Mouse (Mus musculus): Measurements from ENCODE around the gene Pgs1. TPM values are rescaled to one million over a fixed set of nuclear protein-coding genes. Genes with fewer than 3 reads are reported as not detected.

Pgs1 gene
- polyA plus RNA-seq, 1 experiment = 89.1 TPM

DNA sequence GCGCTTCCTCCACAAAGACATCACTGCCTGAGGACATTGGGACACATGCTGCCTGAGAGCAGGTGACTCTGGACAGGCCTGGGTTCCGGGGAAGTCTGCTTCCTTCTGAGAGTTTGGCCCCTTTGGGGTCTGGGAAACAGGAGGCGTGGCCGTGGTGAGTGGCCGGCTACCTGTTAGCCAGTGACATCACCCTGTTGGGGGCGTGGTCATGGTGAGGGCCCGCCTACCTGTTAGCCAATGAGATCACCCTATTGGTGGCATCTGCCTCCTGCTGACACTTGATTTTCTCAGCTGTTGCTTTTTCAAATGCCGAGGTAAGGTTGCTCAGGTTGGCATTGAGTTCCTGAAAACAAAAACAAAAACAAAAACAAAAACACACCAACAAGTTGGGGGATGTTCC, 63.5 kb downstream of the Pgs1 start:
- Histone ChIP-seq H3K36me3 (ENCODE audit: control insufficient read depth, insufficient read depth, low read length) (no peaks in the 10 kb centered on the region), H3K27me3 (ENCODE audit: control insufficient read depth, insufficient read depth, low read length) (no peaks in the 10 kb centered on the region), H3K4me3 (ENCODE audit: control insufficient read depth, insufficient read depth, low read length) (no peak overlapping the region), H3K4me1 (replicated peaks; ENCODE audit: control insufficient read depth, insufficient read depth, low read length) (no peaks in the 10 kb centered on the region), H3K27ac (ENCODE audit: control insufficient read depth, insufficient read depth, low read length) (no peak overlapping the region)
- WGBS = 75% methylated on average over 8 of the region's 8 CpGs
- no peak for DNase-seq
- TF ChIP-seq POLR2A (IDR thresholded peaks at IDR 0.05; ENCODE audit: control insufficient read depth, extremely low read depth, insufficient read depth, low read length, poor library complexity) (no peak), CTCF (IDR thresholded peaks at IDR 0.05; ENCODE audit: borderline replicate concordance, control insufficient read depth, extremely low read depth, insufficient read depth, low read length, poor library complexity) (no peak)

- WGBS = 95% methylated on average over 16 of the region's 16 CpGs
- Histone ChIP-seq H3K4me3 (ENCODE audit: control insufficient read depth, insufficient read depth, low read length) (no peak overlapping the region), H3K36me3 (ENCODE audit: control insufficient read depth, insufficient read depth, low read length) (no peaks in the 10 kb centered on the region), H3K27me3 (ENCODE audit: control insufficient read depth, insufficient read depth, low read length) (no peaks in the 10 kb centered on the region), H3K4me1 (replicated peaks; ENCODE audit: control insufficient read depth, insufficient read depth, low read length) (no peaks in the 10 kb centered on the region), H3K27ac (ENCODE audit: control insufficient read depth, insufficient read depth, low read length) (no peak overlapping the region)
- DNase-seq = no peak
- TF ChIP-seq POLR2A (IDR thresholded peaks at IDR 0.05; ENCODE audit: control insufficient read depth, extremely low read depth, insufficient read depth, low read length, poor library complexity) (no peak), CTCF (IDR thresholded peaks at IDR 0.05; ENCODE audit: borderline replicate concordance, control insufficient read depth, extremely low read depth, insufficient read depth, low read length, poor library complexity) (no peak)
These were observed 64.1 kb downstream of the Pgs1 start for GRCm38 (mm10) chr11:118050174-118050573.

DNA sequence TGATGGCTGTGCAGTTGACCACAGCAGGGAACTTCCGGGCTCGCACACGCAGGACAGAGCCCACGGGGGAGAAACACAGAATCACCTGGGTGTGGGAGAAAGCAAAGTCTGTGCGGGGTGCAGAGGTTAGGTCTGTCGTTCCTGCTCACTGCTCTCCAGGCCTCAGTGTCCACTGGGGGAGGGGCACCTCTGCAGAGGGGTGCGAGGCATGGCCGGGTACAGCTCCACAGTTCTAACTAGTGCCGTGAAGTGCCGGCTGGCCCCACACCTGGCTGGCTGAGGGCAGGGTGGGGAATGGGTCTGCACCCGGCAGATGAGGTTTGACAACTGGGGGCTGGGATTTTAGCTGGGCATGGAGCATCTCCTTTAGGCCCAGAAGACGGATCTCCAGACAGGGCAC, 72.3 kb downstream of the Pgs1 start:
- WGBS = 80% methylated on average over 12 of the region's 12 CpGs
- no peak overlapping the region for H3K27ac ChIP-seq (ENCODE audit: control insufficient read depth, insufficient read depth, low read length)
- H3K36me3 ChIP-seq (ENCODE audit: control insufficient read depth, insufficient read depth, low read length) = no peaks in the 10 kb centered on the region
- H3K4me1 ChIP-seq (replicated peaks; ENCODE audit: control insufficient read depth, insufficient read depth, low read length) = no peaks in the 10 kb centered on the region
- H3K4me3 ChIP-seq (ENCODE audit: control insufficient read depth, insufficient read depth, low read length) = no peak overlapping the region
- TF ChIP-seq POLR2A (IDR thresholded peaks at IDR 0.05; ENCODE audit: control insufficient read depth, extremely low read depth, insufficient read depth, low read length, poor library complexity) = no peak
- no peak for TF ChIP-seq CTCF (IDR thresholded peaks at IDR 0.05; ENCODE audit: borderline replicate concordance, control insufficient read depth, extremely low read depth, insufficient read depth, low read length, poor library complexity)
- DNase-seq = no peak
- H3K27me3 ChIP-seq (ENCODE audit: control insufficient read depth, insufficient read depth, low read length) = no peaks in the 10 kb centered on the region

DNA sequence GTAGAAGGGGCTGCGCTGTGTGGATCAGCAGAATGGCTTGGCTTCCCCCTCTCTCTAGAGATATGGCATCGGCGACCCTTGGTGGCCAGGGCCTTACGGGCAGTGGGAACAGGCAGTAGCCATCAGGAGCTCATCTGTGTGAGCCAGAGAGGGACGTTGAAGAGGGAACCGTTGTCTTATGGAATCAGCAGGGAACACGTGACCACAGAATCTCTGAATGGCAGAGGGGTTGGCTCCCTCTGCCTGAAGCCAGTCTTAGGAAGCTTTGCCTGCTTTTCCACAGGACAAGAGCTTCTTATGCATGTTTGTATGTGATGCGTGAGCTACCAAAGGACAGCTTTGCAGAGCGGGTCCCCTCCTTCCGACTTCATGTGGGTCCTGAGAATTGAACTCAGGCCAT, 72.8 kb downstream of the Pgs1 start:
- no peak for DNase-seq
- TF ChIP-seq POLR2A (IDR thresholded peaks at IDR 0.05; ENCODE audit: control insufficient read depth, extremely low read depth, insufficient read depth, low read length, poor library complexity) = no peak
- no peak for TF ChIP-seq CTCF (IDR thresholded peaks at IDR 0.05; ENCODE audit: borderline replicate concordance, control insufficient read depth, extremely low read depth, insufficient read depth, low read length, poor library complexity)
- no peak overlapping the region for H3K27ac ChIP-seq (ENCODE audit: control insufficient read depth, insufficient read depth, low read length)
- WGBS = 83% methylated on average over 10 of the region's 10 CpGs
- H3K27me3 ChIP-seq (ENCODE audit: control insufficient read depth, insufficient read depth, low read length) = no peaks in the 10 kb centered on the region
- H3K4me3 ChIP-seq (ENCODE audit: control insufficient read depth, insufficient read depth, low read length) = no peak overlapping the region
- no peaks in the 10 kb centered on the region for H3K4me1 ChIP-seq (replicated peaks; ENCODE audit: control insufficient read depth, insufficient read depth, low read length)
- no peaks in the 10 kb centered on the region for H3K36me3 ChIP-seq (ENCODE audit: control insufficient read depth, insufficient read depth, low read length)

DNA sequence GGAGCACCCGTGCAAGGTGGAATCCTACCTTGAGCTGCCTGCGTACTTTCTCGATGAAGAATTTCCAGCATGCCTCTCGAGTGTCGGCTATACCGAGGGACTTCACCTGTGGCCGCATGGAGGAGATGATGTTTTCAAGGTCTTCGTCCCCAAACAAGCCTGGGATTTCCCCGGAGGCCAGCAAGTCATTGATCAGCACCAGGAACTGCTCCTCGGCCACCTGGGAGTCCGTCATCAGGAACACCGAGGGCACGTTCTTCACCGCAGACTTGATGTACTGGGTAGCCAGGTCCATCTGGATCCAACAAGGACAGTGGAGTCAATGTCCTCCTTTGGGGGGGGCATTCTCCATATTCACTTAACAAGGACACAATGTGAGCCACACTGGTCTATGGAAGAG, 73.9 kb downstream of the Pgs1 start:
- TF ChIP-seq POLR2A (IDR thresholded peaks at IDR 0.05; ENCODE audit: control insufficient read depth, extremely low read depth, insufficient read depth, low read length, poor library complexity) (no peak), CTCF (IDR thresholded peaks at IDR 0.05; ENCODE audit: borderline replicate concordance, control insufficient read depth, extremely low read depth, insufficient read depth, low read length, poor library complexity) (no peak)
- no peak overlapping the region for H3K27ac ChIP-seq (ENCODE audit: control insufficient read depth, insufficient read depth, low read length)
- no peak for DNase-seq
- H3K36me3 ChIP-seq (ENCODE audit: control insufficient read depth, insufficient read depth, low read length) = no peaks in the 10 kb centered on the region
- H3K4me1 ChIP-seq (replicated peaks; ENCODE audit: control insufficient read depth, insufficient read depth, low read length) = no peaks in the 10 kb centered on the region
- no peaks in the 10 kb centered on the region for H3K27me3 ChIP-seq (ENCODE audit: control insufficient read depth, insufficient read depth, low read length)
- no peak overlapping the region for H3K4me3 ChIP-seq (ENCODE audit: control insufficient read depth, insufficient read depth, low read length)
- 87% methylated on average over 14 of the region's 14 CpGs for WGBS

- 90% methylated on average over 8 of the region's 8 CpGs for WGBS
- H3K27me3 ChIP-seq (ENCODE audit: control insufficient read depth, insufficient read depth, low read length) = no peaks in the 10 kb centered on the region
- TF ChIP-seq POLR2A (IDR thresholded peaks at IDR 0.05; ENCODE audit: control insufficient read depth, extremely low read depth, insufficient read depth, low read length, poor library complexity) = no peak
- TF ChIP-seq CTCF (IDR thresholded peaks at IDR 0.05; ENCODE audit: borderline replicate concordance, control insufficient read depth, extremely low read depth, insufficient read depth, low read length, poor library complexity) = no peak
These were observed 81.5 kb downstream of the Pgs1 start for GRCm38 (mm10) chr11:118067588-118067987.

GRCm38 (mm10) chr11:118068812-118069332, 82.8 kb downstream of the Pgs1 start:
- no peaks in the 10 kb centered on the region for H3K36me3 ChIP-seq (ENCODE audit: control insufficient read depth, insufficient read depth, low read length)
- no peak for DNase-seq
- H3K4me3 ChIP-seq (ENCODE audit: control insufficient read depth, insufficient read depth, low read length) = no peak overlapping the region
- no peak overlapping the region for H3K27ac ChIP-seq (ENCODE audit: control insufficient read depth, insufficient read depth, low read length)
- TF ChIP-seq POLR2A (IDR thresholded peaks at IDR 0.05; ENCODE audit: control insufficient read depth, extremely low read depth, insufficient read depth, low read length, poor library complexity) (no peak), CTCF (IDR thresholded peaks at IDR 0.05; ENCODE audit: borderline replicate concordance, control insufficient read depth, extremely low read depth, insufficient read depth, low read length, poor library complexity) (no peak)
- WGBS = 95% methylated on average over 16 of the region's 16 CpGs
- H3K27me3 ChIP-seq (ENCODE audit: control insufficient read depth, insufficient read depth, low read length) = no peaks in the 10 kb centered on the region
- H3K4me1 ChIP-seq (replicated peaks; ENCODE audit: control insufficient read depth, insufficient read depth, low read length) = peaks cover 27% of the 10 kb centered on the region

More at GRCm38 (mm10) chr11:118067588-118067987, 81.5 kb downstream of the Pgs1 start:
- Histone ChIP-seq H3K36me3 (ENCODE audit: control insufficient read depth, insufficient read depth, low read length) (no peaks in the 10 kb centered on the region), H3K27ac (ENCODE audit: control insufficient read depth, insufficient read depth, low read length) (no peak overlapping the region), H3K4me3 (ENCODE audit: control insufficient read depth, insufficient read depth, low read length) (no peak overlapping the region), H3K4me1 (replicated peaks; ENCODE audit: control insufficient read depth, insufficient read depth, low read length) (peaks cover 25% of the 10 kb centered on the region)
- no peak for DNase-seq

All from thymus, adult 2 months (tissue).